Mouse (Mus musculus): ENCODE results near the gene Ttll9. TPM values are rescaled to one million over a fixed set of nuclear protein-coding genes. Genes with fewer than 3 reads are reported as not detected.

The Ttll9 gene
- polyA plus RNA-seq, 1 experiment from 2014 or later: 1.1 TPM

Other genes with a start within 250 kb of the Ttll9 start
- 134 and 143 TPM in 2 replicates for gene Id1, start 226.2 kb upstream of the Ttll9 start, polyA plus RNA-seq (2015; fragmentation: Nextera tagmentation; extraction: Ambion mirVana)
- gene Cox4i2, start 208.3 kb upstream of the Ttll9 start, polyA plus RNA-seq (2015; fragmentation: Nextera tagmentation; extraction: Ambion mirVana): 74.8 and 81.0 TPM in 2 replicates
- 101 and 107 TPM in 2 replicates for gene Bcl2l1, start 130.8 kb upstream of the Ttll9 start, polyA plus RNA-seq (2015; fragmentation: Nextera tagmentation; extraction: Ambion mirVana)
- gene Tpx2, start 114.5 kb upstream of the Ttll9 start, polyA plus RNA-seq (2015; fragmentation: Nextera tagmentation; extraction: Ambion mirVana): 92.1 and 94.7 TPM in 2 replicates
- 0.05 TPM in 2 replicates for gene Mylk2, start 51.1 kb upstream of the Ttll9 start, polyA plus RNA-seq (2015; fragmentation: Nextera tagmentation; extraction: Ambion mirVana)
- gene Foxs1, start 29.3 kb upstream of the Ttll9 start, polyA plus RNA-seq (2015; fragmentation: Nextera tagmentation; extraction: Ambion mirVana): 7.6 and 8.6 TPM in 2 replicates
- gene Dusp15, start 10.8 kb upstream of the Ttll9 start, polyA plus RNA-seq (2015; fragmentation: Nextera tagmentation; extraction: Ambion mirVana): 0.13 and 0.30 TPM in 2 replicates
- 106 and 117 TPM in 2 replicates for gene Pdrg1, start 52.9 kb downstream of the Ttll9 start, polyA plus RNA-seq (2015; fragmentation: Nextera tagmentation; extraction: Ambion mirVana)
- not detected in 2 replicates for gene Xkr7, start 69.4 kb downstream of the Ttll9 start, polyA plus RNA-seq (2015; fragmentation: Nextera tagmentation; extraction: Ambion mirVana)
- 5.3 TPM in 2 replicates for gene Ccm2l, start 103.5 kb downstream of the Ttll9 start, polyA plus RNA-seq (2015; fragmentation: Nextera tagmentation; extraction: Ambion mirVana)
- gene Hck, start 146.0 kb downstream of the Ttll9 start, polyA plus RNA-seq (2015; fragmentation: Nextera tagmentation; extraction: Ambion mirVana): 4.4 and 4.7 TPM in 2 replicates
- 77.0 and 79.1 TPM in 2 replicates for gene Tm9sf4, start 198.8 kb downstream of the Ttll9 start, polyA plus RNA-seq (2015; fragmentation: Nextera tagmentation; extraction: Ambion mirVana)